Mouse (Mus musculus) gastrocnemius, adult 2 months (tissue): ENCODE results near the gene Nceh1. TPM values are rescaled to one million over a fixed set of nuclear protein-coding genes. Genes with fewer than 3 reads are reported as not detected.

Source experiments
- DNase-seq: peaks from one replicate; pipeline ENCODE4 v3.0.0; 2022
- H3K27ac ChIP-seq: fragments of 200-600 bp; 2 replicates; pipeline ENCODE4 v1.8.1; 2022; ENCODE audit warnings: mild to moderate bottlenecking
- H3K4me3 ChIP-seq: fragments of 200-600 bp; 2 replicates; pipeline ENCODE4 v1.8.1; 2022; ENCODE audit warnings: mild to moderate bottlenecking, moderate library complexity
- CTCF ChIP-seq: fragments of 200-600 bp; IDR thresholded peaks from 2 replicates; pipeline ENCODE4 v1.8.1; 2022; ENCODE audit warnings: antibody characterized with exemption, mild to moderate bottlenecking, moderate library complexity
- intact Hi-C: fragments of 180-260 bp; cut with DNase I; formaldehyde crosslinking; loops from one replicate; pipeline ENCODE4 v1.15.1; 2025
- long read RNA-seq, 2 experiments: library from polyadenylated mRNA; stranded (forward); transcript quantifications; one replicate each; pipeline ENCODE4 v2.0.0; 2021
- total RNA-seq, 2 experiments: library from RNA; stranded (reverse); gene quantifications; 2 replicates each; pipeline ENCODE4 v1.2.3; 2021

Nceh1 gene
- 10 to 100 TPM; 16.7 to 31.6 TPM for total RNA-seq
- long read RNA-seq, experiment 1, full-length matches to known transcripts: 31 of 39 reads
- long read RNA-seq, experiment 1, partial matches to known transcripts: 6 of 39 reads
- long read RNA-seq, experiment 1, other reads (novel, unspliced or antisense): 2 of 39 reads
- long read RNA-seq, experiment 2, full-length matches to known transcripts: 56 of 63 reads
- long read RNA-seq, experiment 2, partial matches to known transcripts: 3 of 63 reads
- long read RNA-seq, experiment 2, other reads (novel, unspliced or antisense): 4 of 63 reads

DNA sequence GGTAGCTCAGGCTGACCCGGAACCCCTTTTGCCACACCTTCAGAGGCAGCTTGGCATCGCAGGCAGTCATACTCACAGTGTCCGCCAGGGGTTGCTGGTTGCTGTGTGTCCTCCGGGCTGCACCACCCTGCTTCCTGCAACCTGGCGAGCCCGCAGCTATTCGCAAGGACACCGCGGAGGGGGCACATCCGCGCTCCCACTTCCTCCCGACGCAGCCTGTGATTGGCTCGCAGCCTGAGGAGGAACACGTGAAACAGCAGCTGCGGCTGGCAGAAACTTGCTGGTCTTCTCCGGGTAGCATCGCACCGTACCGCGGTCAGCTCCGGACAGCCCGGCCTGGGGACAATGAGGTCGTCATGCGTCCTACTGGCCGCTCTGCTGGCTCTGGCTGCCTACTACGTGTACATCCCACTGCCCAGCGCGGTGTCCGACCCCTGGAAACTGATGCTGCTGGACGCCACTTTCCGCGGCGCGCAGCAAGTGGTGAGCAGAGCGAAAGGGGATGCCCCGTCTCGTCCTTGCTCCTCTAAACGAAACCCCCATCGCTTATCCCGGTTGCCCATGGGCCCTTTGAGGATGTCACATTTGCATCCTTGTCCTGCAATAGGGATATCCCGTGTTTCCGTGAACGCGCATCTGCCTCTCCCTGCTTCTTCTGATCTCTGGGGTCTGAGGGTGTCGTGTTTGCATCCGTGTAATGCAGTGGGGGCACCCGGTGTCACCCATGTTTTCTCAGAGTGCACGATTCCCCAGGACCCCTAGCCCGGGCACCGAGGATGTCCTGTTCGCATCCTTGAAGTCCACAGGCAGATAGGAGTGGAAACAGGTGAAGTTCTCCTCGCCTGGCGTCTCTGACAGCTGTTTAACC is at the start of gene Nceh1:
TSS of gene Nceh1 (plus strand) at position 233 of the 868 bp plus-strand sequence.
- Histone ChIP-seq H3K4me3 (peak within 1 kb of the TSS; percentile 95), H3K27ac (peak within 1 kb of the TSS; percentile 81)
- DNase-seq: peak; percentile 94
- intact Hi-C loops: loop anchor here (1.0 kb wide), 1 partner anchor 54 kb away; no protein-coding TSS in a partner anchor
- peak; percentile 96 for TF ChIP-seq CTCF

DNA sequence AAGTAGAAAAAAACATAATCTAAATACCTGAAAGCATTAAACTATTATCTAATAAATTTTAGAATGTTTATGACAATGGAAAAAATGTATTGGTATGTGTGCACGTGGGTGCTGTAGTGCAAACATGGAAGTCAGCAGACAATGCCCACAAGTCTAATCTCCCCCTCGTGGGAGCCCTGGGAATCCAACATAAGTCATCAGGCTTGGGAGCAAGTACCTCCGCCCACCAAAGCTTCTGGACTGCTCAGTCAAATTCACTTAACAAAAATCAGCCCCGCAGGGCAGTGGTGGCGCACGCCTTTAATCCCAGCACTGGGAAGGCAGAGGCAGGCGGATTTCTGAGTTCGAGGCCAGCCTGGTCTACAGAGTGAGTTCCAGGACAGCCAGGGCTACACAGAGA is 42.7 kb upstream of the Nceh1 start:
- TF ChIP-seq CTCF: no peak
- intact Hi-C loops: no loop called here
- no peak for DNase-seq
- Histone ChIP-seq H3K4me3 (no peak overlapping the region), H3K27ac (no peak overlapping the region)

DNA sequence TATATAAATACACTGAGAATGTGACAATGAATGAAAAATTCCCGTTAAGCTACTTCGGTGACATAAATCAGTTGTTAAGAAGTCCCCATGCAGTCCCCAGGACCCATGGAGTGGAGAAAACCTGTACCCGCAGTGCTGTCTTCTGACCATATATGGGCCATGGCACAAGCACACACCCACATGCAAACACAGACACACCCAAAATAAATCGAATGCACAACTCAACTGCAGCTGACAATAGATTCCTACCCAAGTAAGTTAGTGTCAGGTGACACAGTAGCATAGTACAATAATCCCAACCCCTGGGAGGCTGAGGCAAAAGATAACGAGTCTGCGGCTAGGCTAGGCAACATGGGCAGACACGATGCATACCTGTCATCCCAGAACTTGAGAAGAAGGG is 39.2 kb upstream of the Nceh1 start:
- no peak overlapping the region for H3K4me3 ChIP-seq
- intact Hi-C loops: no loop called here
- no peak overlapping the region for H3K27ac ChIP-seq
- DNase-seq: no peak
- no peak for TF ChIP-seq CTCF

DNA sequence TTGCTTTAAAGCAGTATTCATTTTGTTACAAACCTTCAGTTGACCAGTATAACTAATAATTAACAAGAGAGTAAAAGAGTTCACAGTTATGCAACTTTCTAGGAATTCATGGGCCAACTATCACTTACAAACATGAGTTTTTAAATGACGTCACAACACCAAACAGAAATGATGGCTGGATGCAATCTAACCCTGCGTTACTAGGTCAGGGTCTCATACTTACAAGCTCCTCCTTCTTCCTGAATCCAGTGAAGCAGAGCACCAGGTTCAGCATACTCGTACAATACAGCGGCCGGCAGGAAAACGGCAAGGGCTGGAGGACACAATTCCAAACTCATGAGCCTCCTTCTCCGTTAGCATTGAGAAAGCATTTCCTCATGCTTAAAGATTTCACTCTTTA is 37.0 kb upstream of the Nceh1 start:
- no peak for TF ChIP-seq CTCF
- Histone ChIP-seq H3K4me3 (no peak overlapping the region), H3K27ac (no peak overlapping the region)
- intact Hi-C loops: no loop called here
- DNase-seq: no peak

DNA sequence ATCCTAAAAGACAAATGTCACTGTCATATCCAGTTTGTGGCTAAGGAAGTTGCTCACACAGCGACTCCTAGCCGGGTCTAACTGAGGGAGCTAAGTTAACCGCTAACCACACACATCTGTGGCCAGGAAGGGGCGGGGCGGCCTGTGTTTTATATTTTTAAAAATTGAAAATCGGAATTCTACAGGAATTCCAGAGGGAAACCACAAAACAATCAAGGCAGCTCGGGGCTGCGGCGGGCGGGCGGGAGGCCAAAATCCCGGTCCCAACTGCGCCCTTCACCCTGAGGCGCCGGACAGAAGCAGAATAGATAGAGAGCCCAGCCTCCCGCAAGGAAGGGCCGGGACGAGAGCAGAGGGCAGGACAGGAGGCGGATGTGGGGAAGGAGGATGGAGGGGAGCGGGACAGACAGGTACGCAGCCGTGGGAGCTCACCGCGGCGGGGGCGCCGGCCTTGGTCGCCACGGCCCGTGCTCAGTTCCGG is 29.5 kb upstream of the Nceh1 start:
- TF ChIP-seq CTCF: no peak
- intact Hi-C loops: no loop called here
- DNase-seq: no peak
- peak overlapping the region; percentile 88 for H3K4me3 ChIP-seq
- H3K27ac ChIP-seq: peak overlapping the region; percentile 16; the same call in 1 of the 2 replicates

DNA sequence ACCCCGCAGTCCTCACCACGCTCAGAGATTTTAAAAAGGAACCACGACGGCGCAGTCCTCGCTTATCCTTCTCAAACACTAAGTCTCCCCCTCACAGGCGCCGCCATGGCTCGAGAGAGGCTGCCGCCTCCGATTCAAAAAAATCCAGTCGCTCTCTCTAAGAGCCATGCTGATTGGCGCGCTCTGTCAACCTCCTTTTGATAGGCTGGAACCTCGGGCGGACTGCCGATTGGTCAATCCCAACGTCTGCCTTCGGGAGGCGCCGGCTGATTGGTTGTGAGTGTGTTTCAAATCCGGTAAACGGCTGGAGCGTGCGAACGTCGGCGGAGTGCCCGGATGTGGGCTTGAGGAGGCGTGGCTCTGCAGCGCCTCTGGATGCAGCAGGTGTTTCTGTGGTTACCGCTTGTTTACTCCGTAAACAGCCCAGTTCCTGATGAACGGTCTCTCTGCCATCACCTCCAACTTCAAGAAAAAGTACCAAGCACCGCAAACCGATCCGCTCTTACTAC is 29.0 kb upstream of the Nceh1 start, which contains the start of gene Ect2:
TSS of gene Ect2 (minus strand) at position 178 of the 509 bp plus-strand sequence.
- intact Hi-C loops: no loop called here

DNA sequence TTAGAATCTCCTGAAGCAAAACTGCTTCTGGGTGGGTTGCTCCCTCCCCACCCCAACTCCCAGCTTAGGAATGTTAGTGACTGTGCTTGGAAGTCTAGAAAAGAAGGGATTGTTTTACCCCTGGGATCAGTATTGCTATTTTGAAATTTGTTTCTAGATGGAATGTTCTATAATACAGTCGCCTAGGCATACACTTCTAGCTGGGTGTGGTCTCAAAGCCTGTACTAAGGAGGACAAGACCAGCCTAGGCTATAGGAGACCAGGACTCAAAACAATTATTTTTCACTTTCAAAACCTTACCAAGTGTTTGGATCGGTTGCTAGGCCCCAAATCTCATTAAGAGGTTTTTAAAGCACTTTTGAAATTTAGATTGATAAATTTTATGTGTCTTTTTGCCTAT is 28.5 kb upstream of the Nceh1 start:
- no peak for DNase-seq
- no peak for TF ChIP-seq CTCF
- Histone ChIP-seq H3K4me3 (peak overlapping the region; percentile 88), H3K27ac (peak overlapping the region; percentile 82)
- intact Hi-C loops: no loop called here

More for the DNA sequence above, 29.0 kb upstream of the Nceh1 start, which contains the start of gene Ect2:
- TF ChIP-seq CTCF: no peak
- peak; percentile 99 for DNase-seq
- H3K27ac ChIP-seq: peak within 1 kb of the TSS; percentile 82
- H3K4me3 ChIP-seq: peak within 1 kb of the TSS; percentile 88

DNA sequence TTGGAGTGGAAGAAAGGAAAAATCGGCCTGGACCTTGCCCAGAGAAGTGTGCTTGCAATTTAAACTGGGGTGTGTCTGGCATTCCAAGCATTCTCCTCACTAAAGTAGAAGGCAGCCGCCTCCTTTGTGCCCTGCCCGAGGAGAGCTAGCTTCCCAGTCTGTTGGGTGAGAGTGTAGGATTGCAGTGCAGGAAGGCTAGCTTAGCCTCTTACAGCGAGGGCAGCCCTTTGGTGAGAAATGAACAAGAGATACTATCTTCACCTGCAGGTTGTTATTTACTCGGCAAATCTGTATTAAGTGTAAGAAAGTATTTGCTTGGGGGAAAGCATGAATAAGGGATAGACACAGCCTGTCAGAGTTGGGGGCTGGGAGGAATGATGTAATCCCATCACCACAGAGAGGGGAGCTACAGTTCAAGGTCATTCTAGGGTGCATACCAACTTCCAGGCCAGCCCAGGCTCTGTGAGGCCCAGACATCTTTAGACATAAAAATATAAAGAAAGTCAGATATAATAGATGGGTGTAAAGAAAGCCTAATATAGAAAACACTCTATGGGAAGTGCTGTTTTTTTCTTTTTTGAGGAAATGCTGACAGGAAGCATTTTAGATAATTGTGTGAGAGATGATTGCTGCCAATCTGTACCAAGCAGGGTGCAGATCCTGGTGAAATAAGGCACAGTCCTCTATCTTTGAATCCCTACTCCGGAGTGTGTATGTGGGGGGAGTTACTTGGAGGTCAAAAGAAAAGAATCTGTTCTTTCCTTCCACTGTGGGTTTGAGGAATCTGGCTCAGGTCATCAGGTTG is 27.5 kb upstream of the Nceh1 start:
- H3K27ac ChIP-seq: peak overlapping the region; percentile 82
- H3K4me3 ChIP-seq: no peak overlapping the region
- intact Hi-C loops: no loop called here
- peak; percentile 47 for DNase-seq
- TF ChIP-seq CTCF: no peak

DNA sequence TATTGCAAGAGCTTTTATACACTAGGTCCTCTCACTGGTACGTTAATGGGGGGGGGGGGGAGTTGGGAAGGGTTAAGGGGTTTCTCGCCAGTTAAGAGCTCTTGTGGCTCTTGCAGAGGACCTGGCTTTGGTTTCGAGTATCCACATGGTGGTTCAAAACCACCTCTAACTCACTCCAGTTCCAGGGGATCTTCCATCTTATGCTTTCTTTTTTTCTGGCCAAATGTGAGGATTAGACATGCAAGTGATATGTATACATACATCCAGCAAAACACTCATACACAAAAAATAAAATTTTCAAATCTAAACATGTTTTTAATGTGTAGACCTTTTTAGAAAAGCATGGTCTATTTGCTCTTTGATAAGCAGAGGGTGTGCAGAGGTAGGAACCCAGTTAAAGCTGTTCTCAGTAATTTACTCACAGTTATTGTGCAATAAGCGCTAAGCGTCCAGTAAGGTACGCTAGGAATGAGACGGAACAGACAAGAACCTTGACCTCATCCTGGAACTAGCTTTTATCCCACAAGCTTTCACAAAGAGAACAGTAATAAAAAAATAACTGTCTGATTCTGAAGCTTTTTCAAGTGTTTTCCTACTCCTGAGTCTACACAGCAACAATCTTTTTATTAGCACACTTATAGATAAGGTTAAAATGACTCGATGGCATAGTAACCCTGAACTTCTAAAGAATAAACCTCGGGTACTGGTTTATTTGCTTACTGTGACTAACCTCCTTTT is 26.7 kb upstream of the Nceh1 start:
- no peak for TF ChIP-seq CTCF
- DNase-seq: no peak
- Histone ChIP-seq H3K27ac (peak overlapping the region; percentile 82), H3K4me3 (no peak overlapping the region)
- intact Hi-C loops: no loop called here

DNA sequence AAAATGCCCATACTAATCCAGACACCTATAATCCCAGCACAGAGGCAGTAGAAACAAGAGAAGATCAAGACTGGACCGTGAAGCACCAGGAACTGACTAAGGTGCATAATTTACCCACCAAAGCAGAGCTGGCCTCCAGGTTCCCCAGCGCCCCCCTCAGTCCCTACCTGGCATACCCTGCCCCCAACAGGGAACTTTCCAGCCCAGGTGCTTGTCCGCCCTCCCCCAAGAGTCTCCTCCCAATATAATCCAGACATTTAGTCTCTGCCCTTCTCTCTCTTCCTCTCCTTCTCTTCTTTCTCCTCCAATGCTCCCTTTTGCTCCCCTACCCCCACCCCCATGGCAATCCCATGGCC is 26.2 kb upstream of the Nceh1 start:
- intact Hi-C loops: no loop called here
- no peak overlapping the region for H3K4me3 ChIP-seq
- no peak overlapping the region for H3K27ac ChIP-seq
- no peak for DNase-seq
- no peak for TF ChIP-seq CTCF

DNA sequence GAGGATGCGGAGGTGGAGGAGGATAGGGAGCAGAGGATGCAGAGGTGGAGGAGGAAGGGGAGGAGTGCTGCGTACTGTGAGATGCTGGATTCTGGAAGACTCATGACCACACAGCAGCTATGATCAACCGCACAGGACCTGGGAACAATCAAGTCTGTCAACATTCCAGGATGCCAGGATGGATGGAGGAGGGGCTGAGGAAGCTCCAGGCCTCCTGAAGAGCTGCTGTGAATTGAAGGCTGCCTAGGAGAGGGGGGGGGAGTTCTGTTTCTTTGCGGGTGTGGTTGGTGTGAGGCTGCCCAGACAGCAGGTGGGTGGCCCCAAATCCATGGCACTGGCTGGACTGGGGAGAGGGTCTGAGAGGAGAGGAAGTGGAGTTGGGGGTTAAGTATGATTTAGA is 23.9 kb upstream of the Nceh1 start:
- no peak for DNase-seq
- Histone ChIP-seq H3K4me3 (no peak overlapping the region), H3K27ac (no peak overlapping the region)
- intact Hi-C loops: no loop called here
- no peak for TF ChIP-seq CTCF
